Mouse (Mus musculus) heart, embryonic 15.5 days (tissue): ENCODE measurements at regions not wholly inside any gene's neighbourhood (a gene's known extent, or its start where the extent isn't known, plus 50 kb on each side); places are given as distances from the start of the nearest gene placed in this dataset.
"Not testable (repeated sequence)": the region's sequence is repeated elsewhere in the genome, so short reads cannot be mapped to it uniquely, and the experiment has no call there.

Source experiments
- ATAC-seq: fragments of 200-750 bp; cut with Nextera tagmentation; replicated peaks from 2 replicates; pipeline ENCODE4 v1.8.0; 2017; ENCODE audit warnings: low read depth, moderate TSS enrichment; ENCODE audit not compliant: insufficient number of reproducible peaks, insufficient read depth, low FRiP score
- H3K27ac ChIP-seq: fragments of 300-500 bp; sonication (generic); 2 replicates; pipeline ENCODE4 v1.5.1; 2015; ENCODE audit warnings: mild to moderate bottlenecking, inconsistent platforms
- H3K27me3 ChIP-seq: fragments of 300-500 bp; sonication (generic); 2 replicates; pipeline ENCODE4 v1.6.1; 2015; ENCODE audit warnings: inconsistent platforms
- H3K36me3 ChIP-seq: fragments of 300-500 bp; sonication (generic); 2 replicates; pipeline ENCODE4 v1.6.1; 2015; ENCODE audit warnings: mild to moderate bottlenecking, inconsistent platforms
- H3K4me1 ChIP-seq: fragments of 300-500 bp; sonication (generic); replicated peaks from 2 replicates; pipeline ENCODE4 v1.6.1; 2015; ENCODE audit warnings: inconsistent platforms
- H3K4me2 ChIP-seq: fragments of 300-500 bp; sonication (generic); 2 replicates; pipeline ENCODE4 v1.6.1; 2015; ENCODE audit warnings: inconsistent platforms, mild to moderate bottlenecking, moderate library complexity
- H3K4me3 ChIP-seq: fragments of 300-500 bp; sonication (generic); 2 replicates; pipeline ENCODE4 v1.5.1; 2015; ENCODE audit warnings: mild to moderate bottlenecking, inconsistent platforms
- H3K9ac ChIP-seq: fragments of 300-500 bp; sonication (generic); 2 replicates; pipeline ENCODE4 v1.6.1; 2015; ENCODE audit warnings: mild to moderate bottlenecking, inconsistent platforms
- H3K9me3 ChIP-seq: fragments of 300-500 bp; sonication (generic); replicated peaks from 2 replicates; pipeline ENCODE4 v1.6.1; 2016; ENCODE audit warnings: inconsistent platforms
- WGBS: fragments of 180-500 bp; shearing (Covaris S2); methylation state at CpG from one replicate; pipeline ENCODE4 v1.1.7; 2015; ENCODE audit warnings: mixed read lengths; 5-methylcytosine and 5-hydroxymethylcytosine counted together

DNA sequence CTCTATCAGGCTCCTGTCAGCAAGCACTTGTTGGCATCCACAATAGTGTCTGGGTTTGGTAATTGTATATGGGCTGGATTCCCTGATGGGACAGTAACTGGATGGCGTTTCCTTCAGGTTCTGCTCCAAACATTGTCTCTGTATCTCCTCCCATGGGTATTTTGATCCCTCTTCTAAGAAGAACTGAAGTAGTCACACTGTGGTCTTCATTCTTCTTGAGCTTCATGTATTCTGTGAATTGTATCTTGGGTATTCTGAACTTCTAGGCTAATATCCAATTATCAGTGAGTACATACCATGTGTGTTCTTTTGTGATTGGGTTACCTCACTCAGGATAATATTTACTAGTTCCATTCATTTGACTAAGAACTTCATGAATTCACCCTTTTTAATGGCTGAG lies 119.2 kb upstream of the Gm21119 start:
- H3K27ac ChIP-seq, H3K4me1 ChIP-seq, ATAC-seq, H3K27me3 ChIP-seq, H3K9me3 ChIP-seq, H3K36me3 ChIP-seq, H3K4me2 ChIP-seq, H3K4me3 ChIP-seq, H3K9ac ChIP-seq: not testable (repeated sequence)
- no CpG with 5 or more reads among the region's 1 CpGs for WGBS

GRCm38 (mm10) chr8:20513920-20514319 lies 100.8 kb upstream of the Gm21119 start:
- H3K4me3 ChIP-seq, ATAC-seq, H3K36me3 ChIP-seq, H3K9me3 ChIP-seq, H3K27me3 ChIP-seq, H3K27ac ChIP-seq, H3K4me1 ChIP-seq, H3K4me2 ChIP-seq, H3K9ac ChIP-seq: not testable (repeated sequence)
- WGBS: 65% methylated on average over 1 of the region's 1 CpGs

DNA sequence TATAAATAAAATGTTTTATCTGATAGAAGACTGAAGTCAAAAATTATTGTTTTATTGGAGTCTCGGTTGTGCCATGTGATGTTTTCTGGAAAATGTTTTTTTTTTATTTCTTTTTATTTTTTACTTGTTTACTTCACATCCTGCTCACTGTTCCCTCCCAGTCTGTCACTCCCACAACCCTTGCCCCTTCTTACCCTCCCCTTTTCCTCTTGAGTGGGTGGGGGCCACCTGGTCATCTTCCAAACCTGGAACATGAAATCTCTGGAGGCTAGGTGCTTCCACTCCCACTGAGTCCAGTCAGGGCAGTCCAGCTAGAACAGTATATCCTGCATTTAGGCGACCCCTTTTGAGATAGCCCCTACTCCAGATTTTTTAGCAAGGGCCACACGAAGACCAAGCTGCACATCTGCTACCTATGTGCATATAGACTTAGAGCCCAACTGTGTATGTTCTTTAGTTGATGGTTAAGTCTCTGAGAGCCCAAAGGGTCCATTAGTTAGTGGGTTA lies 98.3 kb upstream of the Gm21119 start:
- not testable (repeated sequence) for H3K4me2 ChIP-seq, H3K27me3 ChIP-seq, H3K36me3 ChIP-seq, H3K27ac ChIP-seq, H3K4me1 ChIP-seq, ATAC-seq, H3K4me3 ChIP-seq, H3K9me3 ChIP-seq, H3K9ac ChIP-seq
- 65% methylated on average over 3 of the region's 3 CpGs for WGBS

GRCm38 (mm10) chr8:20517551-20517950 lies 97.2 kb upstream of the Gm21119 start:
- not testable (repeated sequence) for H3K4me1 ChIP-seq, H3K27me3 ChIP-seq, H3K9ac ChIP-seq, H3K9me3 ChIP-seq, H3K36me3 ChIP-seq, H3K27ac ChIP-seq, H3K4me3 ChIP-seq, ATAC-seq, H3K4me2 ChIP-seq
- WGBS: 22% methylated on average over 1 of the region's 1 CpGs

- not testable (repeated sequence) for H3K27ac ChIP-seq, H3K4me2 ChIP-seq, H3K4me1 ChIP-seq, H3K9me3 ChIP-seq, H3K9ac ChIP-seq, H3K4me3 ChIP-seq, ATAC-seq, H3K36me3 ChIP-seq, H3K27me3 ChIP-seq
These were observed 90.2 kb upstream of the Gm21119 start for GRCm38 (mm10) chr8:20524539-20524938.

DNA sequence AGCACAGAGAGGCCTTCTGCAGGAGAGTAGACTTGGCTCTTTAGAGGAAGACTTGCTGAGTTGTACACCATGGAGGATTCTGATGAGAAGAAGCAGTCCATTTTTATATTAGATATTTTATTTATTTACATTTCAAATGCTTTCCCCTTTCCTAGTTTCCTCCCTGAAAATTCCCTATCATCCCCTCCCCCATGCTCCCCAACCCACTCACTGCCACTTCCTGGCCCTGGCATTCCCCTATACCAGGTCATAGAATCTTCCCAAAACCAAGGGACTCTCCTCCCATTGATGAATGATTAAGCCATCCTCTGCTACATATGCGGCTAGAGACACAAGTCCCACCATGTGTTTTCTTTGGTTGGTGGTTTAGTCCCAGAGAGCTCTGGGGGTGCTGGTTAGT lies 85.7 kb upstream of the Gm21119 start:
- ATAC-seq, H3K36me3 ChIP-seq, H3K9ac ChIP-seq, H3K4me1 ChIP-seq, H3K4me3 ChIP-seq, H3K4me2 ChIP-seq, H3K27ac ChIP-seq, H3K27me3 ChIP-seq, H3K9me3 ChIP-seq: not testable (repeated sequence)
- no CpG with 5 or more reads among the region's 1 CpGs for WGBS

- ATAC-seq: not testable (repeated sequence)
These were observed 75.7 kb upstream of the Gm21119 start for GRCm38 (mm10) chr8:20539031-20539430.

GRCm38 (mm10) chr8:20544084-20544483 lies 70.6 kb upstream of the Gm21119 start:
- H3K27me3 ChIP-seq, H3K4me2 ChIP-seq, ATAC-seq, H3K4me1 ChIP-seq, H3K9ac ChIP-seq, H3K27ac ChIP-seq, H3K4me3 ChIP-seq, H3K36me3 ChIP-seq, H3K9me3 ChIP-seq: not testable (repeated sequence)
- 68% methylated on average over 2 of the region's 2 CpGs for WGBS

More at GRCm38 (mm10) chr8:20539031-20539430, 75.7 kb upstream of the Gm21119 start:
- H3K4me2 ChIP-seq, H3K27ac ChIP-seq, H3K27me3 ChIP-seq, H3K4me3 ChIP-seq, H3K36me3 ChIP-seq, H3K9ac ChIP-seq, H3K9me3 ChIP-seq, H3K4me1 ChIP-seq: not testable (repeated sequence)
- WGBS: 83% methylated on average over 4 of the region's 4 CpGs

DNA sequence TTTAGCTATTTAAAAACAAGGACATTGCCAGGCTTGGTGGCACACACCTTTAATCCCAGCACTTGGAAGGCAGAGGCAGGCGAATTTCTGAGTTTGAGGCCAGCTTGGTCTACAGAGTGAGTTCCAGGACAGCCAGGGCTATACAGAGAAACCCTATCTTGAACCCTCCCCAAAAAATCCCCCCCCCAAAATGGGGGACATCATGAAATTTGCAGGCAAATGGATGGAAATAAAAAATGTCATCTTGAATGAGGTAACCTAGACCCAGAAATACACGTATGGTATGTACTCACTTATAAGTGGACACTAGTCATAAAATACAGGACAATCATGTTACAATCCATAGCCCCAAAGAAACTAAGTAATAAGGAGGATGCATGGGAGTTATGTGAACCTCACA lies 69.4 kb upstream of the Gm21119 start:
- H3K4me1 ChIP-seq, H3K4me3 ChIP-seq, H3K4me2 ChIP-seq, H3K27me3 ChIP-seq, H3K27ac ChIP-seq, ATAC-seq, H3K9me3 ChIP-seq, H3K36me3 ChIP-seq, H3K9ac ChIP-seq: not testable (repeated sequence)
- 25% methylated on average over 1 of the region's 2 CpGs for WGBS

DNA sequence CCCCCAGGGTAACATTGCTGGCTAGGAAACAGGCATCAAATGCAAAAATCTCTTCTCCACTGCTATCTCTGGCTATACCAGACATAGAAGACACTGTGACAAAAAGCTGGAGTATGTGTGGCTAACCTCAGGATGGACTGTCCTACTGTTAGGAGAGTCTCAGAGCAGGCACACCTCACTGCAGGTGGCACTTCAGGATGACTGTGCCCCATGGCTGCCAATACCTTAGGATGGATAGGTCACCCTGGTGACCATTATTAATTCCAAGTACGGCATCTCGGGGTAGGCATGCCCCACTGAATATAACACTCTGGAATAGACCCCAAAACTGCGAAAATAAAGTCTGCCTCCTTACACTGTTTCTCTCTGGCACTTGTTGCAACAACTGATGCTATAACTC lies 68.3 kb upstream of the Gm21119 start:
- WGBS: 89% methylated on average over 2 of the region's 3 CpGs
- H3K4me3 ChIP-seq, H3K9ac ChIP-seq, H3K4me1 ChIP-seq, H3K4me2 ChIP-seq, H3K27me3 ChIP-seq, ATAC-seq, H3K36me3 ChIP-seq, H3K27ac ChIP-seq, H3K9me3 ChIP-seq: not testable (repeated sequence)

DNA sequence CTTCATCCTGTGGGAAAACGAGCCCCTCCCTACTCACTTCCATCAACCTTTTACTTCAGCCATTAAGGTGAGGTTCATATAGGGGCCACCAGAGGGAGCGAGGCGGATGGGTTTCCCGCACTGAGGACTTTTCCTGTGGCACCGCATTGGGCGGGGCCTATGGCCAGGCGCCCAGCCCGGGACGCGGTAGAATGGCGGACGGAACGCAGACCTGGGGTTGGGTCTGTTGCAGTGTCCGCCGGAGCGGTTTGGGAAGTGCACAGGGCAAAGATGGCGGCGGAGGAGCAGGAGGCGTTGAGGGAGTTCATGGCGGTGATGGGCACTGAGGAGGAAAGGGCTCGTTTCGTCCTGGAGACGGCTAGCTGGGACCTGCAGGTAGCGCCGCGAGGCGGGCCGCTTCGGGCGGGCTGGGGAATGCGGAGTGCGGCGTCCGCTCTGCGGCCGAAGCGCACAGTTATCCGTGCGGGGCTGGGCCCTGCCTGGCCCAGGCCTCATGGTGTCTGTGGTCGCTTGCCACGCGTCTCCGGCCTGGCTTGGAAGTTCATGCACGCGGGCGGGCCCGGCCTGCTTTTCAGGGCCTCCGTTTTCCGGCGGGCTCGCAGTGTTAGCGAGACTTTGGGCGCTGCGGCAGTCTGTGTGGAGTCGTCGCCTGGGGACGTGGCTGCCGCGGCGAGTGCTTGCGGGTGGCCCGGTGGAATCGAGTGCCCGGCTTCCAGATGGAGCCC lies 64.5 kb upstream of the Gm21119 start:
- H3K4me1 ChIP-seq, H3K9me3 ChIP-seq, H3K27me3 ChIP-seq, H3K36me3 ChIP-seq: not testable (repeated sequence)
- peak overlapping the region; percentile 70 for H3K4me3 ChIP-seq
- peak overlapping the region; percentile 65 for H3K4me2 ChIP-seq
- ATAC-seq: peak; percentile 98
- 4% methylated on average over 64 of the region's 64 CpGs for WGBS
- H3K9ac ChIP-seq: peak overlapping the region; percentile 92
- H3K27ac ChIP-seq: peak overlapping the region; percentile 86

GRCm38 (mm10) chr8:20556501-20557181 lies 58.1 kb upstream of the Gm21119 start:
- not testable (repeated sequence) for H3K9ac ChIP-seq, H3K4me3 ChIP-seq, H3K27me3 ChIP-seq, H3K9me3 ChIP-seq, H3K4me2 ChIP-seq, H3K4me1 ChIP-seq, H3K36me3 ChIP-seq, H3K27ac ChIP-seq
- ATAC-seq: peak; percentile 56; the same call in 1 of the 2 replicates
- WGBS: no CpG with 5 or more reads among the region's 6 CpGs
